Mouse (Mus musculus): Measurements from ENCODE around the gene Ptdss2. TPM values are rescaled to one million over a fixed set of nuclear protein-coding genes. Genes with fewer than 3 reads are reported as not detected.

Gene Ptdss2
- polyA plus RNA-seq, 1 experiment from 2014 or later = 70.9 TPM

DNA sequence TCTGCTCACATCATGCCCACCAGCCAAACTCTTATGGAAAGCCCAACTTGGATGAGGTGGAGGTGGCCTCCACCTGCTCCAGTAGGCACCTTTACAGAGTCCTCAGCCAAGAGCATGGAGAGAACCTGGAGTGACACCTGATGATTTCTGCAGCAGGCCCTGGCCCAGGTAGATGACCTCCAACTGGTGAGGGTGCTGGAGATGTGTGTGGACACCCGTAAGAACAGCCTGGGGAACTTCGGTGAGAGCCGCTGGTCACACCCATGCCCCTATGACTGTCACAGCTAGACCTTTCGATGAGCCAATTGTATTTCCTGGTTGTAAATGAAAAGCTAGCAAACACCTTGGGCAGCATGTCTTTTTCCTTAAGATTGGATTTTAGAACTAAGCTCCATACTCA is 75.9 kb downstream of the Ptdss2 start:
- ATAC-seq (replicated peaks; ENCODE audit: low FRiP score) = no peak
- WGBS = 94% methylated on average over 4 of the region's 4 CpGs
- no peak for DNase-seq (ENCODE audit: low spot score)

DNA sequence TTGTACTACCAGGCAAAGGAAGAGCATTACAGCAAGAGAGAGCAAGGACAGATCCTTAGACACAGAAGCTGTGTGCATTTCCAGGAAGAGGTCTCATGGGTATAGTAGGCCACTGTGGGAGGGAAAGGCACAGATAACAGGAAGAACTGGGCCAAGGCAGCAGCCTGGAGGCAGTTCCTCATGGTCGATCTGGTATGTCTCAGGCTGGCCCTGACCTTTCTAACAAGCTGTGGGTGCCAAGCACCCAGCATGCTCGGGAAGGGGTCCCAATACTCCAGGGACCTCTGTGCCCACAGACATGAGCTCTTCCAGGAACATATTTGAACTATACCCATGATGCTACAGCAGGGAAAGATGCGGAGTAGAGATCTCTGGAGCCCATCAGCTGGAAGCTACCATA is 82.4 kb downstream of the Ptdss2 start:
- Histone ChIP-seq H3K4me3 (ENCODE audit: low read depth, low read length) (no peak overlapping the region), H3K4me2 (ENCODE audit: low read depth, low read length, severe bottlenecking) (no peak overlapping the region), H3K27ac (ENCODE audit: low read depth, low read length) (no peak overlapping the region), H3K9ac (ENCODE audit: low read length) (no peak overlapping the region), H3K4me1 (replicated peaks; ENCODE audit: control insufficient read depth, insufficient read depth, low read length) (no peaks in the 10 kb centered on the region), H3K27me3 (ENCODE audit: control insufficient read depth, insufficient read depth, low read length) (no peaks in the 10 kb centered on the region), H3K36me3 (ENCODE audit: control insufficient read depth, insufficient read depth, low read length) (no peaks in the 10 kb centered on the region), H3K9me3 (ENCODE audit: control insufficient read depth, low read length) (no peaks in the 10 kb centered on the region)
- ATAC-seq (replicated peaks; ENCODE audit: low FRiP score) (no peak), DNase-seq (ENCODE audit: low spot score) (no peak)
- WGBS = 81% methylated on average over 3 of the region's 3 CpGs

More for the DNA sequence above, 75.9 kb downstream of the Ptdss2 start:
- Histone ChIP-seq H3K9ac (ENCODE audit: low read length) (no peak overlapping the region), H3K27me3 (ENCODE audit: control insufficient read depth, insufficient read depth, low read length) (no peaks in the 10 kb centered on the region), H3K27ac (ENCODE audit: low read depth, low read length) (no peak overlapping the region), H3K4me1 (replicated peaks; ENCODE audit: control insufficient read depth, insufficient read depth, low read length) (peaks cover under 1% of the 10 kb centered on the region), H3K36me3 (ENCODE audit: control insufficient read depth, insufficient read depth, low read length) (no peaks in the 10 kb centered on the region), H3K4me2 (ENCODE audit: low read depth, low read length, severe bottlenecking) (no peak overlapping the region), H3K9me3 (ENCODE audit: control insufficient read depth, low read length) (no peaks in the 10 kb centered on the region), H3K4me3 (ENCODE audit: low read depth, low read length) (no peak overlapping the region)

DNA sequence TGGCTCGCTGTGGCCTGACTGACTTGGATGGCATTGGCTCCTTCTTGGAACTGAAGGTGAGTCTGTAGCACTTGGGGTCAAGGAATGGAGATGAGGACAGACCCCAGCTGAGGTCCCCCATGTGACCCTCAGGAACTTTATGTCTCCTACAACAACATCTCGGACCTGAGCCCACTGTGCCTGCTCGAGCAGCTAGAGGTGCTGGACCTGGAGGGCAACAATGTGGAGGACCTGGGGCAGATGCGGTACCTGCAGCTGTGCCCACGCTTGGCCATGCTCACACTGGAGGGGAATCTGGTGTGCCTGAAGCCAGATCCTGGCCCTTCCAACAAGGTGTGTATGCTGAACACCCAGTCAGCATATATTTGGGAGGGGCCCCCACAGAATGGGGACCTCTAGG is 83.3 kb downstream of the Ptdss2 start:
- Histone ChIP-seq H3K27me3 (ENCODE audit: control insufficient read depth, insufficient read depth, low read length) (no peaks in the 10 kb centered on the region), H3K9ac (ENCODE audit: low read length) (no peak overlapping the region), H3K36me3 (ENCODE audit: control insufficient read depth, insufficient read depth, low read length) (no peaks in the 10 kb centered on the region), H3K27ac (ENCODE audit: low read depth, low read length) (no peak overlapping the region), H3K4me2 (ENCODE audit: low read depth, low read length, severe bottlenecking) (no peak overlapping the region), H3K4me1 (replicated peaks; ENCODE audit: control insufficient read depth, insufficient read depth, low read length) (no peaks in the 10 kb centered on the region), H3K4me3 (ENCODE audit: low read depth, low read length) (no peak overlapping the region), H3K9me3 (ENCODE audit: control insufficient read depth, low read length) (no peaks in the 10 kb centered on the region)
- DNase-seq (ENCODE audit: low spot score) (no peak), ATAC-seq (replicated peaks; ENCODE audit: low FRiP score) (no peak)
- WGBS = 85% methylated on average over 5 of the region's 5 CpGs

DNA sequence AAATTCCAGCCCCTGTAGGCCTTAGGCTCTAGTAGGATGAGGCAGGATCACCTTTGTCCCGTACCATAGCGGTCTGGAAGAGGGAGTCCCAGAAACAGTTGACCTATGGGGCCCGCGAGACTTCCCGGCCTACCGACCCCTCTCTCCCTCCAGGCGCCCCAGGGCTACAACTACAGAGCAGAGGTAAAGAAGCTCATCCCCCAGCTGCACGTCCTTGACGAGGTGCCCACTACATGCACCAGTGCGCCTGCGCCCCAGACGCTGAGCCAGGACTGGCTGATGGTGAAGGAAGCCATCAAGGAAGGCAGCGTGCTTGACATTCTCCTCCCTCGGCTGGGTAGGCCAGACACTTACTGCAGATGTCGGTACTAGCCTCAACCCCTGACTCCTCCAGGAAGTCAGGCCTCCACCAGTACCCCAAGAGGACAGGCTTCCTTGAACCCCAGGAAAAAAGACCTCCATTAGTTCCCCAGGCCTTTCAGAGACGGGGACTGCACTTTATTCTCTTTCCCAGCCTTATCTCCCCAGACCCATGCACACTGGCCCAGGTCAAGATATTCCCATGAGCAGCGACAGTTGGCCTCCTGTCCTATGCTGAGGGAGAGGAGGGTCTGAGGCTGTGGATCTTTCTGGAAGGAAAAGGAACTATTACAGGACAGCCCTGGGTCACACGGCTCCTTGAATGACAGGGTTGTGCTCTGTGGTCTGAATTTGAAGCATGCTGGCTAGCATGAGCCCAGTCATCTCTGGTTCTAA is 84.2 kb downstream of the Ptdss2 start:
- H3K27ac ChIP-seq (ENCODE audit: low read depth, low read length) = no peak overlapping the region
- no peak overlapping the region for H3K4me2 ChIP-seq (ENCODE audit: low read depth, low read length, severe bottlenecking)
- no peaks in the 10 kb centered on the region for H3K27me3 ChIP-seq (ENCODE audit: control insufficient read depth, insufficient read depth, low read length)
- no peak overlapping the region for H3K9ac ChIP-seq (ENCODE audit: low read length)
- no peaks in the 10 kb centered on the region for H3K4me1 ChIP-seq (replicated peaks; ENCODE audit: control insufficient read depth, insufficient read depth, low read length)
- ATAC-seq (replicated peaks; ENCODE audit: low FRiP score) (no peak), DNase-seq (ENCODE audit: low spot score) (no peak)
- 91% methylated on average over 18 of the region's 18 CpGs for WGBS
- no peaks in the 10 kb centered on the region for H3K36me3 ChIP-seq (ENCODE audit: control insufficient read depth, insufficient read depth, low read length)
- H3K4me3 ChIP-seq (ENCODE audit: low read depth, low read length) = no peak overlapping the region
- H3K9me3 ChIP-seq (ENCODE audit: control insufficient read depth, low read length) = no peaks in the 10 kb centered on the region

Other genes starting within 250 kb of the Ptdss2 start
- 242 and 244 TPM in 2 replicates for gene Psmd13, start 240.4 kb upstream of the Ptdss2 start, polyA plus RNA-seq (2014; fragmentation: Nextera tagmentation; extraction: Ambion mirVana)
- 24.3 and 25.2 TPM in 2 replicates for gene Sirt3, start 240.1 kb upstream of the Ptdss2 start, polyA plus RNA-seq (2014; fragmentation: Nextera tagmentation; extraction: Ambion mirVana)
- not detected in 2 replicates for gene Cox8b, start 221.9 kb upstream of the Ptdss2 start, polyA plus RNA-seq (2014; fragmentation: Nextera tagmentation; extraction: Ambion mirVana)
- gene Nlrp6, start 201.5 kb upstream of the Ptdss2 start, polyA plus RNA-seq (2014; fragmentation: Nextera tagmentation; extraction: Ambion mirVana) = 0.11 and 0.37 TPM in 2 replicates
- gene Pgghg, start 181.0 kb upstream of the Ptdss2 start, polyA plus RNA-seq (2014; fragmentation: Nextera tagmentation; extraction: Ambion mirVana) = 15.8 and 16.1 TPM in 2 replicates
- gene Ifitm5, start 172.1 kb upstream of the Ptdss2 start, polyA plus RNA-seq (2014; fragmentation: Nextera tagmentation; extraction: Ambion mirVana) = 0.49 TPM in 1 of 2 replicates, not detected in the other
- not detected in 2 replicates for gene Gm45717, start 166.4 kb upstream of the Ptdss2 start, polyA plus RNA-seq (2014; fragmentation: Nextera tagmentation; extraction: Ambion mirVana)
- 225 and 231 TPM in 2 replicates for gene Ifitm2, start 166.4 kb upstream of the Ptdss2 start, polyA plus RNA-seq (2014; fragmentation: Nextera tagmentation; extraction: Ambion mirVana)
- gene Ifitm1, start 155.2 kb upstream of the Ptdss2 start, polyA plus RNA-seq (2014; fragmentation: Nextera tagmentation; extraction: Ambion mirVana) = 5.6 and 8.1 TPM in 2 replicates
- gene Ifitm3, start 111.6 kb upstream of the Ptdss2 start, polyA plus RNA-seq (2014; fragmentation: Nextera tagmentation; extraction: Ambion mirVana) = 9.4 and 9.7 TPM in 2 replicates
- not detected in 2 replicates for gene Ifitm6, start 104.5 kb upstream of the Ptdss2 start, polyA plus RNA-seq (2014; fragmentation: Nextera tagmentation; extraction: Ambion mirVana)
- gene Gm17387, start 93.3 kb upstream of the Ptdss2 start, polyA plus RNA-seq (2014; fragmentation: Nextera tagmentation; extraction: Ambion mirVana) = not detected in 2 replicates
- gene B4galnt4, start 61.3 kb upstream of the Ptdss2 start, polyA plus RNA-seq (2014; fragmentation: Nextera tagmentation; extraction: Ambion mirVana) = 22.3 and 23.5 TPM in 2 replicates
- 1.1 and 1.9 TPM in 2 replicates for gene Pkp3, start 44.2 kb upstream of the Ptdss2 start, polyA plus RNA-seq (2014; fragmentation: Nextera tagmentation; extraction: Ambion mirVana)
- gene Sigirr, start 21.8 kb upstream of the Ptdss2 start, polyA plus RNA-seq (2014; fragmentation: Nextera tagmentation; extraction: Ambion mirVana) = 1.2 and 1.8 TPM in 2 replicates
- 0.21 and 0.39 TPM in 2 replicates for gene Ano9, start 4.6 kb upstream of the Ptdss2 start, polyA plus RNA-seq (2014; fragmentation: Nextera tagmentation; extraction: Ambion mirVana)
- gene Rnh1, start 50.5 kb downstream of the Ptdss2 start, polyA plus RNA-seq (2014; fragmentation: Nextera tagmentation; extraction: Ambion mirVana) = 56.7 and 65.2 TPM in 2 replicates
- gene Hras, start 71.6 kb downstream of the Ptdss2 start, polyA plus RNA-seq (2014; fragmentation: Nextera tagmentation; extraction: Ambion mirVana) = 87.5 and 116 TPM in 2 replicates
- gene Lrrc56, start 71.8 kb downstream of the Ptdss2 start, polyA plus RNA-seq (2014; fragmentation: Nextera tagmentation; extraction: Ambion mirVana) = 14.0 and 16.1 TPM in 2 replicates
- gene Lmntd2, start 91.7 kb downstream of the Ptdss2 start, polyA plus RNA-seq (2014; fragmentation: Nextera tagmentation; extraction: Ambion mirVana) = 3.3 TPM in 2 replicates
- gene Rassf7, start 93.5 kb downstream of the Ptdss2 start, polyA plus RNA-seq (2014; fragmentation: Nextera tagmentation; extraction: Ambion mirVana) = 47.4 and 49.3 TPM in 2 replicates
- 99.6 and 102 TPM in 2 replicates for gene Phrf1, start 106.4 kb downstream of the Ptdss2 start, polyA plus RNA-seq (2014; fragmentation: Nextera tagmentation; extraction: Ambion mirVana)
- 0.57 and 1.2 TPM in 2 replicates for gene Irf7, start 144.1 kb downstream of the Ptdss2 start, polyA plus RNA-seq (2014; fragmentation: Nextera tagmentation; extraction: Ambion mirVana)
- not detected in 2 replicates for gene Cdhr5, start 154.4 kb downstream of the Ptdss2 start, polyA plus RNA-seq (2014; fragmentation: Nextera tagmentation; extraction: Ambion mirVana)
- 2.5 TPM in 2 replicates for gene Sct, start 156.8 kb downstream of the Ptdss2 start, polyA plus RNA-seq (2014; fragmentation: Nextera tagmentation; extraction: Ambion mirVana)
- gene Drd4, start 169.6 kb downstream of the Ptdss2 start, polyA plus RNA-seq (2014; fragmentation: Nextera tagmentation; extraction: Ambion mirVana) = 0.24 and 0.43 TPM in 2 replicates
- 74.2 and 80.8 TPM in 2 replicates for gene Deaf1, start 205.3 kb downstream of the Ptdss2 start, polyA plus RNA-seq (2014; fragmentation: Nextera tagmentation; extraction: Ambion mirVana)
- 33.2 and 33.5 TPM in 2 replicates for gene Tmem80, start 205.4 kb downstream of the Ptdss2 start, polyA plus RNA-seq (2014; fragmentation: Nextera tagmentation; extraction: Ambion mirVana)
- 2.5 and 3.3 TPM in 2 replicates for gene Eps8l2, start 216.5 kb downstream of the Ptdss2 start, polyA plus RNA-seq (2014; fragmentation: Nextera tagmentation; extraction: Ambion mirVana)

All from forebrain, embryonic 11.5 days (tissue).